8 mouse cellular contexts compared by ENCODE assay signal in the genomic region with DNA sequence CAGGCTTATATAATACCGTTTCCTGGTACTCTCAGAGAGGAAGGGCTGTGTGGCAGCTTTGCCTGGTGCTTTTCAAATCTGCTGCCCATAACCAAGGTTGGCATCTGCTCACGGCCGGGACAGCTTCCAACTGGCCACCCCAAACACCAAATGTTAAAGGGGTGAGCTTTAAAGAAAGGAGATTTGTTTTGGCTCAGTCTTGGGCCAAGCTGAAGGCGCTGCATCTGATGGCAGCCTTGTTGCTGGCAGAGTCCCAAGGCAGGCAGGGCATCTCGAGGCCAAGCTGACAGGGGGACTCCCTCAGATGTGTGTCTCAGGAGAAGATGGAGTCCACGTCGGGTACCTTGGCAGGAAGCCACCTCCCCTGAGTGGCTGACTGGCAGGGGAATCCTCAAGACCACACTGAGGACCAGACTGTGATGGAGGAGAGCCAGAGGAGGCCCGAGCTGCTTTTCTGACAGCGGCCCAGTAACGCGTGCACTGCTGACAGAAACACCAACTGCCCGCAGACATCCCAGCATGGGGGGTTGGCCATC. TPM values are rescaled to one million over a fixed set of nuclear protein-coding genes. Genes with fewer than 3 reads are reported as not detected.
DNase-seq lines count a peak whose midpoint lies in the region; ATAC-seq and TF ChIP-seq lines count a peak whose summit lies in the region.

No protein-coding gene starts in this region.

- no peaks in the 10 kb centered on the region for H3K4me1 ChIP-seq in stomach, embryonic 14.5 days (ENCODE audit: control insufficient read depth, insufficient read depth, low read length)
- no peaks in the 10 kb centered on the region for H3K4me1 ChIP-seq in stomach, postnatal 0 days (replicated peaks; ENCODE audit: control insufficient read depth, insufficient read depth)
- H3K4me1 ChIP-seq in intestine, embryonic 15.5 days (replicated peaks): no peaks in the 10 kb centered on the region

- H3K9ac ChIP-seq in stomach, embryonic 14.5 days (replicated peaks; ENCODE audit: low read depth, low read length): no peak overlapping the region
- H3K9ac ChIP-seq in stomach, postnatal 0 days (ENCODE audit: low read length): no peak overlapping the region
- no peak overlapping the region for H3K9ac ChIP-seq in intestine, embryonic 15.5 days

- no peak overlapping the region for H3K27ac ChIP-seq in stomach, embryonic 14.5 days (ENCODE audit: low read length)
- H3K27ac ChIP-seq in stomach, postnatal 0 days (replicated peaks): no peak overlapping the region
- peak overlapping the region; percentile 36; the same call in 1 of the 2 replicates for H3K27ac ChIP-seq in layer of hippocampus, adult 2 months
- no peak overlapping the region for H3K27ac ChIP-seq in intestine, embryonic 15.5 days

- H3K36me3 ChIP-seq in stomach, embryonic 14.5 days (ENCODE audit: control insufficient read depth, insufficient read depth, low read length): no peaks in the 10 kb centered on the region
- H3K36me3 ChIP-seq in stomach, postnatal 0 days (ENCODE audit: control insufficient read depth, insufficient read depth, low read length): no peaks in the 10 kb centered on the region
- no peaks in the 10 kb centered on the region for H3K36me3 ChIP-seq in intestine, embryonic 15.5 days

- H3K27me3 ChIP-seq in stomach, embryonic 14.5 days (ENCODE audit: control insufficient read depth, insufficient read depth, low read length): no peaks in the 10 kb centered on the region
- H3K27me3 ChIP-seq in stomach, postnatal 0 days (ENCODE audit: control insufficient read depth, insufficient read depth, low read length): no peaks in the 10 kb centered on the region
- H3K27me3 ChIP-seq in intestine, embryonic 15.5 days (replicated peaks): no peaks in the 10 kb centered on the region

- H3K9me3 ChIP-seq in stomach, embryonic 14.5 days (ENCODE audit: control insufficient read depth, low read depth, low read length): no peaks in the 10 kb centered on the region
- H3K9me3 ChIP-seq in stomach, postnatal 0 days (ENCODE audit: control insufficient read depth, low read length): no peaks in the 10 kb centered on the region
- H3K9me3 ChIP-seq in intestine, embryonic 15.5 days: no peaks in the 10 kb centered on the region

- peak; percentile 32 for DNase-seq in gastrocnemius, postnatal 10 days
- DNase-seq in gastrocnemius, adult 18-20 months (ENCODE audit: low spot score): no peak
- DNase-seq in stomach, postnatal 0 days (ENCODE audit: low spot score): no peak
- DNase-seq in layer of hippocampus, adult 2 months (ENCODE audit: low spot score in 2 of 2): peak; percentile 48 to 70
- peak; percentile 74 for DNase-seq in right cerebral cortex, postnatal 4 days
- DNase-seq in kidney, postnatal 14 days: no peak

- 67% methylated on average over 12 of the region's 12 CpGs for WGBS in stomach, embryonic 14.5 days
- 54% methylated on average over 12 of the region's 12 CpGs for WGBS in stomach, postnatal 0 days
- WGBS in intestine, embryonic 15.5 days: 69% methylated on average over 12 of the region's 12 CpGs

- TF ChIP-seq CTCF in stomach, postnatal 0 days (IDR thresholded peaks at IDR 0.05; ENCODE audit: low read depth): no peak
- TF ChIP-seq CTCF in layer of hippocampus, adult 2 months (conservative IDR thresholded peaks at IDR 0.05): no peak

- no peak overlapping the region for H3K4me2 ChIP-seq in stomach, embryonic 14.5 days (replicated peaks; ENCODE audit: low read depth, low read length)
- H3K4me2 ChIP-seq in stomach, postnatal 0 days (replicated peaks; ENCODE audit: low read depth): no peak overlapping the region
- H3K4me2 ChIP-seq in intestine, embryonic 15.5 days (replicated peaks): no peak overlapping the region

- ATAC-seq in stomach, embryonic 14.5 days (ENCODE audit: insufficient number of reproducible peaks, insufficient read depth, low FRiP score, low read depth): peak; percentile 65; the same call in 1 of the 2 replicates
- ATAC-seq in stomach, postnatal 0 days (ENCODE audit: low FRiP score, low TSS enrichment): no peak
- ATAC-seq in intestine, embryonic 15.5 days: no peak; the same call in 1 of the 2 replicates

- H3K4me3 ChIP-seq in stomach, embryonic 14.5 days (ENCODE audit: low read depth, low read length): no peak overlapping the region
- H3K4me3 ChIP-seq in stomach, postnatal 0 days (ENCODE audit: low read depth, low read length): no peak overlapping the region
- no peak overlapping the region for H3K4me3 ChIP-seq in layer of hippocampus, adult 2 months
- no peak overlapping the region for H3K4me3 ChIP-seq in intestine, embryonic 15.5 days (replicated peaks)

- TF ChIP-seq EP300 in stomach, postnatal 0 days (optimal IDR thresholded peaks at IDR 0.05): no peak

RNA-seq across cellular contexts. Expression of a gene that starts 12.5 kb away (rescaled TPM):
- 1 to 10 TPM; 4.7 to 4.9 TPM for total RNA-seq in gastrocnemius, postnatal 10 days (2021)
- under 1 TPM; 0.53 to 0.62 TPM for total RNA-seq in gastrocnemius, adult 18-20 months (2021)
- polyA plus RNA-seq in stomach, embryonic 14.5 days (2014; fragmentation: Nextera tagmentation; extraction: Ambion mirVana): 26.7 and 31.0 TPM in 2 replicates
- polyA plus RNA-seq in stomach, postnatal 0 days (2015; fragmentation: Nextera tagmentation; extraction: Ambion mirVana): 7.9 and 10.6 TPM in 2 replicates
- total RNA-seq in layer of hippocampus, adult 2 months (2021): 1 to 10 TPM; 1.0 to 1.3 TPM
- 45.6 and 47.6 TPM in 2 replicates for polyA plus RNA-seq in intestine, embryonic 15.5 days (2015; fragmentation: Nextera tagmentation; extraction: Ambion mirVana)

Comparison
In these comparisons a context has a peak if more than half of its experiments do, and no peak if none do; other contexts are left out.
1. DNase-seq: peak in gastrocnemius, postnatal 10 days (single experiment), layer of hippocampus, adult 2 months (2 of 2) and right cerebral cortex, postnatal 4 days (single experiment); none in gastrocnemius, adult 18-20 months (single experiment), stomach, postnatal 0 days (single experiment) and kidney, postnatal 14 days (single experiment).